Mouse (Mus musculus) ES-E14 (cell line): ENCODE results near the gene Clec16a. TPM values are rescaled to one million over a fixed set of nuclear protein-coding genes. Genes with fewer than 3 reads are reported as not detected.

Experiments used
- DNase-seq: peaks from one replicate; pipeline ENCODE4 v3.0.0-alpha.2; 2013; ENCODE audit warnings: low read depth, low spot score
- H3K27ac ChIP-seq: 2 replicates; pipeline ENCODE4 v1.5.1; 2012; ENCODE audit warnings: low read depth, mild to moderate bottlenecking, low read length, moderate library complexity, mixed read lengths; ENCODE audit not compliant: poor library complexity, insufficient read depth, severe bottlenecking
- H3K36me3 ChIP-seq: 2 replicates; pipeline ENCODE4 v1.6.1; 2012; ENCODE audit warnings: mild to moderate bottlenecking, low read length, moderate library complexity, mixed read lengths; ENCODE audit not compliant: control insufficient read depth, poor library complexity, insufficient read depth, severe bottlenecking
- H3K4me1 ChIP-seq, 2 experiments: fragments of 150-350 bp in 1 of 2; sonication (generic) in 1 of 2; 2 replicates each; pipeline ENCODE4 v1.6.1; 2012; ENCODE audit warnings: low read length in 2 of 2, mild to moderate bottlenecking in 1 of 2, mixed read lengths in 1 of 2; ENCODE audit not compliant: control insufficient read depth in 2 of 2, insufficient read depth in 2 of 2, poor library complexity in 1 of 2
- H3K4me3 ChIP-seq, 2 experiments: fragments of 150-350 bp in 1 of 2; sonication (generic) in 1 of 2; 2 replicates each; pipeline ENCODE4 v1.5.1; 2012; ENCODE audit warnings: low read length in 2 of 2, low read depth in 1 of 2, mild to moderate bottlenecking in 1 of 2, mixed read lengths in 1 of 2; ENCODE audit not compliant: insufficient read depth in 1 of 2, poor library complexity in 1 of 2, severe bottlenecking in 1 of 2
- H3K9ac ChIP-seq: 2 replicates; pipeline ENCODE4 v1.6.1; 2012; ENCODE audit warnings: low read depth, mild to moderate bottlenecking, low read length, mixed read lengths; ENCODE audit not compliant: poor library complexity, insufficient read depth, severe bottlenecking
- H3K9me3 ChIP-seq: fragments of 150-350 bp; sonication (generic); 2 replicates; pipeline ENCODE4 v1.6.1; 2012; ENCODE audit warnings: low read depth, mild to moderate bottlenecking, low read length; ENCODE audit not compliant: control insufficient read depth, insufficient read depth
- CHD2 ChIP-seq: IDR thresholded peaks from 2 replicates; pipeline ENCODE4 v1.6.1; 2014; ENCODE audit warnings: mild to moderate bottlenecking, low read depth, low read length, inconsistent platforms
- HCFC1 ChIP-seq: IDR thresholded peaks from 2 replicates; pipeline ENCODE4 v1.6.1; 2012; ENCODE audit warnings: low read length, inconsistent platforms, borderline replicate concordance; ENCODE audit not compliant: insufficient read depth
- MAFK ChIP-seq: IDR thresholded peaks from 2 replicates; pipeline ENCODE4 v1.6.1; 2014; ENCODE audit warnings: mild to moderate bottlenecking, low read depth, low read length, inconsistent platforms; ENCODE audit not compliant: insufficient read depth
- ZC3H11A ChIP-seq: IDR thresholded peaks from 2 replicates; pipeline ENCODE4 v1.6.1; 2012; ENCODE audit warnings: low read depth, mild to moderate bottlenecking, inconsistent platforms, low read length, borderline replicate concordance
- ZNF384 ChIP-seq: IDR thresholded peaks from 2 replicates; pipeline ENCODE4 v1.6.1; 2012; ENCODE audit warnings: low read depth, low read length, inconsistent platforms
- in situ Hi-C, 2 experiments: fragments of 600-800 bp; cut with MboI; formaldehyde crosslinking; loops; one replicate each; pipeline ENCODE4 v1.15.1; 2025; ENCODE audit warnings: low sequenced_read_pairs in 2 of 2, inconsistent platforms in 1 of 2; ENCODE audit not compliant: unreplicated experiment in 2 of 2
- total RNA-seq: library from RNA; depleted of rRNA; stranded (reverse); fragments of 300-350 nt; gene quantifications from 2 replicates; pipeline ENCODE4 v1.2.3, GENCODE M21; 2012

Clec16a gene
- total RNA-seq, 1 experiment = 14.6 TPM

- no peak overlapping the region for H3K9ac ChIP-seq
- no peak for DNase-seq
- H3K4me1 ChIP-seq = no peaks in the 10 kb centered on the region
- in situ Hi-C loops = no loop called here
- TF ChIP-seq MAFK (no peak), ZC3H11A (no peak), HCFC1 (no peak), CHD2 (no peak)
- H3K4me3 ChIP-seq = no peak overlapping the region
- no peaks in the 10 kb centered on the region for H3K36me3 ChIP-seq
- no peak overlapping the region for H3K27ac ChIP-seq
- no peaks in the 10 kb centered on the region for H3K9me3 ChIP-seq
These were observed 167.9 kb downstream of the Clec16a start for GRCm38 (mm10) chr16:10713041-10713440.

GRCm38 (mm10) chr16:10713441-10714239 lies 168.5 kb downstream of the Clec16a start:
- no peak for TF ChIP-seq CHD2
- TF ChIP-seq ZNF384 = no peak
- no peak for TF ChIP-seq MAFK
- TF ChIP-seq ZC3H11A = no peak
- TF ChIP-seq HCFC1 = no peak
- no peak overlapping the region for H3K4me3 ChIP-seq
- no peak for DNase-seq
- in situ Hi-C loops = no loop called here
- no peak overlapping the region for H3K9ac ChIP-seq
- no peaks in the 10 kb centered on the region for H3K36me3 ChIP-seq
- H3K27ac ChIP-seq = no peak overlapping the region
- H3K9me3 ChIP-seq = no peaks in the 10 kb centered on the region
- H3K4me1 ChIP-seq = no peaks in the 10 kb centered on the region

GRCm38 (mm10) chr16:10715211-10715610 lies 170.1 kb downstream of the Clec16a start:
- H3K27ac ChIP-seq = no peak overlapping the region
- no peaks in the 10 kb centered on the region for H3K9me3 ChIP-seq
- H3K9ac ChIP-seq = no peak overlapping the region
- in situ Hi-C loops = no loop called here
- no peak overlapping the region for H3K4me3 ChIP-seq
- no peak for DNase-seq
- no peaks in the 10 kb centered on the region for H3K36me3 ChIP-seq
- H3K4me1 ChIP-seq = peaks cover 0 to 2% of the 10 kb centered on the region in 2 experiments; a peak in 1 of 4 replicates
- TF ChIP-seq CHD2 (no peak), MAFK (no peak), ZNF384 (no peak), ZC3H11A (no peak), HCFC1 (no peak)

GRCm38 (mm10) chr16:10715632-10716031 lies 170.5 kb downstream of the Clec16a start:
- Histone ChIP-seq H3K4me3 (no peak overlapping the region), H3K36me3 (no peaks in the 10 kb centered on the region), H3K27ac (no peak overlapping the region), H3K4me1 (peaks cover 0 to 2% of the 10 kb centered on the region in 2 experiments; a peak in 1 of 4 replicates), H3K9me3 (no peaks in the 10 kb centered on the region), H3K9ac (no peak overlapping the region)
- in situ Hi-C loops = no loop called here
- no peak for TF ChIP-seq ZNF384
- no peak for TF ChIP-seq HCFC1
- no peak for TF ChIP-seq CHD2
- no peak for TF ChIP-seq ZC3H11A
- TF ChIP-seq MAFK = no peak
- no peak for DNase-seq
